Mouse (Mus musculus) MEL (cell line): ENCODE results near the gene Mettl1. TPM values are rescaled to one million over a fixed set of nuclear protein-coding genes. Genes with fewer than 3 reads are reported as not detected.

ENCODE experiments used
- DNase-seq: peaks from one replicate; pipeline ENCODE4 v3.0.0; 2011; ENCODE audit warnings: low read depth, low spot score
- H3K27ac ChIP-seq: 2 replicates; pipeline ENCODE4 v1.5.1; 2012; ENCODE audit warnings: low read depth, mild to moderate bottlenecking, control low read depth, low read length, moderate library complexity; ENCODE audit not compliant: control insufficient read depth
- H3K27me3 ChIP-seq, 2 experiments: fragments of 150-350 bp in 1 of 2; sonication (generic) in 1 of 2; 2 replicates each; pipeline ENCODE4 v1.6.1; 2012; ENCODE audit warnings: low read length in 2 of 2, mild to moderate bottlenecking in 2 of 2, improper control_type of control experiment in 1 of 2, moderate library complexity in 1 of 2; ENCODE audit not compliant: insufficient read depth in 2 of 2, control insufficient read depth in 1 of 2
- H3K36me3 ChIP-seq, 2 experiments: 2 replicates each; pipeline ENCODE4 v1.6.1; 2012 to 2014; ENCODE audit warnings: low read length in 2 of 2, improper control_type of control experiment in 1 of 2, inconsistent platforms in 1 of 2, mild to moderate bottlenecking in 1 of 2; ENCODE audit not compliant: insufficient read depth in 2 of 2, control insufficient read depth in 1 of 2
- H3K4me1 ChIP-seq, 2 experiments: fragments of 150-350 bp in 1 of 2; sonication (generic) in 1 of 2; 2 replicates each; pipeline ENCODE4 v1.6.1; 2012; ENCODE audit warnings: low read length in 2 of 2, improper control_type of control experiment in 1 of 2, mild to moderate bottlenecking in 1 of 2; ENCODE audit not compliant: insufficient read depth in 2 of 2, control insufficient read depth in 1 of 2
- H3K4me3 ChIP-seq, 2 experiments: fragments of 150-350 bp in 1 of 2; sonication (generic) in 1 of 2; 2 replicates each; pipeline ENCODE4 v1.5.1; 2012; ENCODE audit warnings: low read depth in 2 of 2, low read length in 2 of 2, mild to moderate bottlenecking in 2 of 2, moderate library complexity in 2 of 2, control low read depth in 1 of 2, improper control_type of control experiment in 1 of 2; ENCODE audit not compliant: control insufficient read depth in 1 of 2, insufficient read depth in 1 of 2
- H3K79me2 ChIP-seq: 2 replicates; pipeline ENCODE4 v1.6.1; 2012; ENCODE audit warnings: mild to moderate bottlenecking, low read length, moderate library complexity; ENCODE audit not compliant: control insufficient read depth, poor library complexity, insufficient read depth
- H3K9ac ChIP-seq: 2 replicates; pipeline ENCODE4 v1.6.1; 2012; ENCODE audit warnings: low read depth, mild to moderate bottlenecking, control low read depth, low read length, moderate library complexity; ENCODE audit not compliant: control insufficient read depth, poor library complexity, severe bottlenecking
- H3K9me3 ChIP-seq: fragments of 150-350 bp; sonication (generic); replicated peaks from 2 replicates; pipeline ENCODE4 v1.6.1; 2012; ENCODE audit warnings: mild to moderate bottlenecking, low read length, improper control_type of control experiment, moderate library complexity; ENCODE audit not compliant: insufficient read depth
- BHLHE40 ChIP-seq: IDR thresholded peaks from 2 replicates; pipeline ENCODE4 v1.6.1; 2012; ENCODE audit warnings: low read depth, mild to moderate bottlenecking, inconsistent platforms, low read length, improper control_type of control experiment, borderline replicate concordance
- CHD1 ChIP-seq: IDR thresholded peaks from 2 replicates; pipeline ENCODE4 v1.6.1; 2012; ENCODE audit warnings: low read depth, mild to moderate bottlenecking, inconsistent platforms, low read length, improper control_type of control experiment
- E2F4 ChIP-seq: IDR thresholded peaks from 2 replicates; pipeline ENCODE4 v1.6.1; 2011; ENCODE audit warnings: low read depth, low read length, improper control_type of control experiment, borderline replicate concordance
- EP300 ChIP-seq, 2 experiments: IDR thresholded peaks; 2 replicates each; pipeline ENCODE4 v1.6.1; 2011; ENCODE audit warnings: improper control_type of control experiment in 2 of 2, low read length in 2 of 2, low read depth in 1 of 2, mild to moderate bottlenecking in 1 of 2
- ETS1 ChIP-seq: IDR thresholded peaks from 2 replicates; pipeline ENCODE4 v1.6.1; 2012; ENCODE audit warnings: low read depth, mild to moderate bottlenecking, inconsistent platforms, low read length, improper control_type of control experiment, moderate library complexity
- GATA1 ChIP-seq: IDR thresholded peaks from 2 replicates; pipeline ENCODE4 v1.6.1; 2011; ENCODE audit warnings: low read depth, low read length, improper control_type of control experiment
- MAFK ChIP-seq: IDR thresholded peaks from 2 replicates; pipeline ENCODE4 v1.6.1; 2011; ENCODE audit warnings: low read depth, mild to moderate bottlenecking, low read length, improper control_type of control experiment, borderline replicate concordance
- MAZ ChIP-seq: IDR thresholded peaks from 2 replicates; pipeline ENCODE4 v1.6.1; 2012; ENCODE audit warnings: low read depth, mild to moderate bottlenecking, inconsistent platforms, low read length, improper control_type of control experiment
- MEF2A ChIP-seq: IDR thresholded peaks from 2 replicates; pipeline ENCODE4 v1.6.1; 2014; ENCODE audit warnings: low read depth, mild to moderate bottlenecking, inconsistent platforms, low read length, improper control_type of control experiment; ENCODE audit not compliant: poor library complexity, insufficient replicate concordance, severe bottlenecking; ENCODE audit errors: extremely low read depth
- MXI1 ChIP-seq: IDR thresholded peaks from 2 replicates; pipeline ENCODE4 v1.6.1; 2011; ENCODE audit warnings: mild to moderate bottlenecking, low read depth, low read length, improper control_type of control experiment
- MYB ChIP-seq: IDR thresholded peaks from 2 replicates; pipeline ENCODE4 v1.6.1; 2011; ENCODE audit warnings: mild to moderate bottlenecking, low read depth, low read length, improper control_type of control experiment
- MYC ChIP-seq: IDR thresholded peaks from 2 replicates; pipeline ENCODE4 v1.6.1; 2011; ENCODE audit warnings: low read depth, mild to moderate bottlenecking, low read length, improper control_type of control experiment, moderate library complexity
- NELFE ChIP-seq: IDR thresholded peaks from 2 replicates; pipeline ENCODE4 v1.6.1; 2011; ENCODE audit warnings: low read depth, low read length, improper control_type of control experiment
- POLR2A ChIP-seq, 2 experiments: IDR thresholded peaks; 2 replicates each; pipeline ENCODE4 v1.6.1; 2011 to 2012; ENCODE audit warnings: low read length in 2 of 2, mild to moderate bottlenecking in 2 of 2, control low read depth in 1 of 2, improper control_type of control experiment in 1 of 2, low read depth in 1 of 2, moderate library complexity in 1 of 2; ENCODE audit not compliant: control insufficient read depth in 1 of 2, insufficient read depth in 1 of 2, poor library complexity in 1 of 2
- POLR2AphosphoS2 ChIP-seq: IDR thresholded peaks from 2 replicates; pipeline ENCODE4 v1.6.1; 2011; ENCODE audit warnings: low read length, improper control_type of control experiment
- RAD21 ChIP-seq: IDR thresholded peaks from 2 replicates; pipeline ENCODE4 v1.6.1; 2011; ENCODE audit warnings: mild to moderate bottlenecking, low read depth, low read length, improper control_type of control experiment
- RCOR1 ChIP-seq: IDR thresholded peaks from 2 replicates; pipeline ENCODE4 v1.6.1; 2012; ENCODE audit warnings: low read depth, mild to moderate bottlenecking, inconsistent platforms, low read length, improper control_type of control experiment
- SIN3A ChIP-seq: IDR thresholded peaks from 2 replicates; pipeline ENCODE4 v1.6.1; 2012; ENCODE audit warnings: low read length, improper control_type of control experiment, inconsistent platforms
- TAL1 ChIP-seq: IDR thresholded peaks from 2 replicates; pipeline ENCODE4 v1.6.1; 2012; ENCODE audit warnings: mild to moderate bottlenecking, inconsistent platforms, low read length, moderate library complexity, mixed read lengths
- TBP ChIP-seq: IDR thresholded peaks from 2 replicates; pipeline ENCODE4 v1.8.0; 2011; ENCODE audit warnings: low read depth, low read length, improper control_type of control experiment
- TCF12 ChIP-seq: IDR thresholded peaks from 2 replicates; pipeline ENCODE4 v1.6.1; 2014; ENCODE audit warnings: low read depth, mild to moderate bottlenecking, inconsistent platforms, low read length, improper control_type of control experiment, moderate library complexity
- UBTF ChIP-seq: IDR thresholded peaks from 2 replicates; pipeline ENCODE4 v1.6.1; 2012; ENCODE audit warnings: low read depth, mild to moderate bottlenecking, inconsistent platforms, low read length, improper control_type of control experiment, moderate library complexity, borderline replicate concordance; ENCODE audit not compliant: insufficient read depth
- USF1 ChIP-seq: IDR thresholded peaks from 2 replicates; pipeline ENCODE4 v1.6.1; 2014; ENCODE audit warnings: low read depth, mild to moderate bottlenecking, inconsistent platforms, low read length, improper control_type of control experiment, moderate library complexity
- ZC3H11A ChIP-seq: IDR thresholded peaks from 2 replicates; pipeline ENCODE4 v1.6.1; 2012; ENCODE audit warnings: low read depth, mild to moderate bottlenecking, inconsistent platforms, low read length, improper control_type of control experiment
- ZKSCAN1 ChIP-seq: IDR thresholded peaks from 2 replicates; pipeline ENCODE4 v1.6.1; 2012; ENCODE audit warnings: low read depth, mild to moderate bottlenecking, inconsistent platforms, low read length, improper control_type of control experiment, moderate library complexity
- polyA plus RNA-seq, 2 experiments: library from polyadenylated mRNA; stranded (reverse) in 1 of 2; unstranded in 1 of 2; fragments of >175 nt in 1 of 2; fragments of >200 nt in 1 of 2; gene quantifications; 2 replicates each; pipeline versions ENCODE4 v1.2.1 to v1.2.4; 2012; ENCODE audit warnings: low replicate concordance in 2 of 2, low read depth in 1 of 2; ENCODE audit not compliant: insufficient read length in 2 of 2, insufficient read depth in 1 of 2, missing spikeins in 1 of 2
- total RNA-seq: library from RNA; depleted of rRNA; stranded (reverse); fragments of 300-350 nt; gene quantifications from 2 replicates; pipeline ENCODE4 v1.2.3, GENCODE M21; 2012

The Mettl1 gene
- total and polyA plus RNA-seq, 3 experiments: 35.3 to 67.3 TPM; not detected in 1

GRCm38 (mm10) chr10:127069281-127070189, 28.3 kb downstream of the Mettl1 start:
- H3K27me3 ChIP-seq: no peaks in the 10 kb centered on the region
- no peaks in the 10 kb centered on the region for H3K9me3 ChIP-seq
- peaks cover 14 to 34% of the 10 kb centered on the region in 2 experiments for H3K36me3 ChIP-seq
- H3K27ac ChIP-seq: peak overlapping the region; percentile 80
- peak overlapping the region; percentile 90 for H3K9ac ChIP-seq
- TF ChIP-seq E2F4: no peak
- TF ChIP-seq CHD1: no peak
- peak in 1 of 2 experiments; percentile 17; a peak in 1 of 4 replicates for TF ChIP-seq POLR2A (IDR thresholded peaks at IDR 0.05; ENCODE audit: control insufficient read depth in 1 of 2, insufficient read depth in 1 of 2, low read depth in 1 of 2, low read length in 2 of 2, poor library complexity in 1 of 2)
- no peak for TF ChIP-seq MEF2A
- no peak for TF ChIP-seq MAFK
- TF ChIP-seq MXI1: peak; percentile 34
- TF ChIP-seq ZKSCAN1: 0 out of 2 replicates have a peak, but pooled peaks have one; percentile 10
- TF ChIP-seq RAD21: no peak
- TF ChIP-seq SIN3A: 0 out of 2 replicates have a peak, but pooled peaks have one; percentile 11
- H3K4me1 ChIP-seq: peaks cover 3 to 17% of the 10 kb centered on the region in 2 experiments
- peak overlapping the region; percentile 89 to 93 for H3K4me3 ChIP-seq
- H3K79me2 ChIP-seq: peaks cover 25% of the 10 kb centered on the region
- peak; percentile 69 for DNase-seq

GRCm38 (mm10) chr10:127070190-127071121, 29.2 kb downstream of the Mettl1 start, which contains the start of gene Tspan31:
Tspan31 (minus strand) TSS chr10:127070264.
- Histone ChIP-seq H3K79me2 (peaks cover 16% of the 10 kb centered on the region), H3K27ac (peak within 1 kb of the TSS; percentile 81), H3K4me1 (peaks cover 3 to 8% of the 10 kb centered on the region in 2 experiments; a peak in 3 of 4 replicates)
- TF ChIP-seq MEF2A: no peak
- 0 out of 2 replicates have a peak, but pooled peaks have one; percentile 30 for TF ChIP-seq ETS1
- no peak for TF ChIP-seq RAD21
- TF ChIP-seq ZC3H11A: no peak
- TF ChIP-seq TBP: peak; percentile 82
- peak; percentile 38; the same call in 1 of the 2 replicates for TF ChIP-seq TCF12
- TF ChIP-seq CHD1: no peak; the same call in 1 of the 2 replicates
- no peak for TF ChIP-seq RCOR1
- TF ChIP-seq EP300 (IDR thresholded peaks at IDR 0.05; ENCODE audit: low read depth in 1 of 2, low read length in 2 of 2): no peak
- peak; percentile 57 for TF ChIP-seq USF1
- TF ChIP-seq NELFE: peak; percentile 73
- no peak for TF ChIP-seq MYB
- peak; percentile 57; the same call in 1 of the 2 replicates for TF ChIP-seq POLR2AphosphoS2
- TF ChIP-seq E2F4: no peak
- TF ChIP-seq GATA1: no peak
- TF ChIP-seq BHLHE40: peak; percentile 30; the same call in 1 of the 2 replicates
- TF ChIP-seq MAZ: peak; percentile 59
- TF ChIP-seq ZKSCAN1: no peak
- TF ChIP-seq UBTF: no peak
- peak; percentile 66 for TF ChIP-seq MXI1
- no peak for TF ChIP-seq TAL1
- peak; percentile 66 for TF ChIP-seq MYC

More at GRCm38 (mm10) chr10:127070190-127071121, 29.2 kb downstream of the Mettl1 start, which contains the start of gene Tspan31:
- no peaks in the 10 kb centered on the region for H3K9me3 ChIP-seq
- H3K36me3 ChIP-seq: peaks cover 6 to 25% of the 10 kb centered on the region in 2 experiments
- H3K9ac ChIP-seq: peak within 1 kb of the TSS; percentile 90
- no peaks in the 10 kb centered on the region for H3K27me3 ChIP-seq
- H3K4me3 ChIP-seq: peak within 1 kb of the TSS; percentile 89 to 93
- DNase-seq: peak; percentile 98
